Mouse (Mus musculus): ENCODE data around the gene Xrcc2.

Gene Xrcc2

GRCm38 (mm10) chr5:25668306-25668705, 37.3 kb downstream of the Xrcc2 start:
- DNase-seq (ENCODE audit: low spot score) = no peak

- no peak for DNase-seq (ENCODE audit: low spot score)
These were observed 38.9 kb downstream of the Xrcc2 start for GRCm38 (mm10) chr5:25666684-25667083.

- DNase-seq (ENCODE audit: low spot score) = no peak
These were observed 39.5 kb downstream of the Xrcc2 start for GRCm38 (mm10) chr5:25666108-25666507.

GRCm38 (mm10) chr5:25665516-25665915, 40.1 kb downstream of the Xrcc2 start:
- no peak for DNase-seq (ENCODE audit: low spot score)

GRCm38 (mm10) chr5:25663165-25663564, 42.5 kb downstream of the Xrcc2 start:
- DNase-seq (ENCODE audit: low spot score) = no peak

GRCm38 (mm10) chr5:25654578-25654987, 51.0 kb downstream of the Xrcc2 start:
- no peak for DNase-seq (ENCODE audit: low spot score)

GRCm38 (mm10) chr5:25653377-25653776, 52.2 kb downstream of the Xrcc2 start:
- no peak for DNase-seq (ENCODE audit: low spot score)

- no peak for DNase-seq (ENCODE audit: low spot score)
These were observed 53.2 kb downstream of the Xrcc2 start for GRCm38 (mm10) chr5:25652435-25652834.

GRCm38 (mm10) chr5:25645661-25646364, 59.8 kb downstream of the Xrcc2 start:
- no peak for DNase-seq (ENCODE audit: low spot score)

GRCm38 (mm10) chr5:25644509-25644908, 61.1 kb downstream of the Xrcc2 start:
- DNase-seq (ENCODE audit: low spot score) = no peak

GRCm38 (mm10) chr5:25642741-25643140, 62.9 kb downstream of the Xrcc2 start:
- no peak for DNase-seq (ENCODE audit: low spot score)

Data from lung, postnatal 25 days (tissue).